Mouse (Mus musculus) midbrain, embryonic 14.5 days (tissue): ENCODE results near the gene Akap2. TPM values are rescaled to one million over a fixed set of nuclear protein-coding genes. Genes with fewer than 3 reads are reported as not detected.

Experiments
- ATAC-seq: fragments of 200-750 bp; cut with Nextera tagmentation; 2 replicates; pipeline ENCODE4 v1.8.0; 2017; ENCODE audit warnings: moderate number of reproducible peaks, moderate library complexity; ENCODE audit not compliant: low FRiP score, low TSS enrichment
- DNase-seq: peaks from one replicate; pipeline ENCODE4 v3.0.0-alpha.2; 2015
- H3K27ac ChIP-seq: fragments of 300-500 bp; sonication (generic); replicated peaks from 2 replicates; pipeline ENCODE4 v1.5.1; 2014; ENCODE audit warnings: mild to moderate bottlenecking, low read depth, low read length, moderate library complexity
- H3K27me3 ChIP-seq: fragments of 300-500 bp; sonication (generic); 2 replicates; pipeline ENCODE4 v1.6.1; 2014; ENCODE audit warnings: low read length, control low read depth, mixed read lengths; ENCODE audit not compliant: control insufficient read depth, insufficient read depth
- H3K36me3 ChIP-seq: fragments of 300-500 bp; sonication (generic); 2 replicates; pipeline ENCODE4 v1.6.1; 2014; ENCODE audit warnings: low read length, control low read depth; ENCODE audit not compliant: control insufficient read depth, insufficient read depth
- H3K4me1 ChIP-seq: fragments of 300-500 bp; sonication (generic); 2 replicates; pipeline ENCODE4 v1.6.1; 2014; ENCODE audit warnings: mild to moderate bottlenecking, antibody characterized with exemption, low read length, control low read depth; ENCODE audit not compliant: control insufficient read depth, insufficient read depth
- H3K4me2 ChIP-seq: fragments of 300-500 bp; sonication (generic); 2 replicates; pipeline ENCODE4 v1.6.1; 2014; ENCODE audit warnings: mild to moderate bottlenecking, low read length, moderate library complexity
- H3K4me3 ChIP-seq: fragments of 300-500 bp; sonication (generic); replicated peaks from 2 replicates; pipeline ENCODE4 v1.5.1; 2014; ENCODE audit warnings: low read depth, low read length
- H3K9ac ChIP-seq: fragments of 300-500 bp; sonication (generic); replicated peaks from 2 replicates; pipeline ENCODE4 v1.6.1; 2014; ENCODE audit warnings: mild to moderate bottlenecking, low read length, moderate library complexity
- H3K9me3 ChIP-seq: fragments of 300-500 bp; sonication (generic); 2 replicates; pipeline ENCODE4 v1.6.1; 2016; ENCODE audit warnings: low read length, control low read depth, mixed read lengths; ENCODE audit not compliant: control insufficient read depth
- WGBS: fragments of 180-500 bp; shearing (Covaris S2); extraction: QIAGEN DNeasy Blood & Tissue Kit; methylation state at CpG from one replicate; pipeline ENCODE4 v1.1.7; 2014; 5-methylcytosine and 5-hydroxymethylcytosine counted together
- polyA plus RNA-seq: library from polyadenylated mRNA; unstranded; fragments of >200 nt; fragmentation: Nextera tagmentation; extraction: Ambion mirVana; gene quantifications from 2 replicates; pipeline ENCODE4 v1.2.1, GENCODE M21; 2014

The Akap2 gene
- polyA plus RNA-seq, 1 experiment from 2014 or later: 10.6 TPM

DNA sequence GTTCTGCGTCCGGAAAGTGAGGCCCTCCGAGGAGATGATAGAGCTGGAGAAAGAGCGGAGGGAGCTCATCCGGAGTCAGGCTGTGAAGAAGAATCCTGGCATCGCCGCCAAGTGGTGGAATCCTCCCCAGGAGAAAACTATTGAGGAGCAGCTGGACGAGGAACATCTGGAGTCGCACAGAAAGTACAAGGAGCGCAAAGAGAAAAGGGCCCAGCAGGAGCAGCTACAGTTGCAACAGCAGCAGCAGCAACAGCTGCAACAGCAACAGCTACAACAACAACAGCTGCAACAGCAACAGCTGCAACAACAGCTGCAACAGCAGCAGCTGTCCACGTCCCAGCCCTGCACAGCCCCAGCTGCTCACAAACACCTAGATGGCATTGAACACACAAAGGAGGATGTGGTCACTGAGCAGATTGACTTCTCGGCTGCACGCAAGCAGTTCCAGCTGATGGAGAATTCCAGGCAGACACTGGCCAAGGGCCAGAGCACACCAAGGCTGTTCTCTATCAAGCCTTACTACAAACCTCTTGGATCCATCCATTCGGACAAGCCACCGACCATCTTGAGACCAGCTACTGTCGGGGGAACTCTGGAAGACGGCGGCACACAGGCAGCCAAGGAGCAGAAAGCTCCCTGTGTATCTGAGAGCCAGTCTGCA lies 138.0 kb downstream of the Akap2 start:
- WGBS: 91% methylated on average over 18 of the region's 18 CpGs
- no peak for ATAC-seq
- no peak overlapping the region for H3K27ac ChIP-seq
- no peak overlapping the region for H3K4me2 ChIP-seq
- DNase-seq: no peak
- H3K36me3 ChIP-seq: peaks cover 22% of the 10 kb centered on the region
- H3K27me3 ChIP-seq: no peaks in the 10 kb centered on the region
- H3K4me3 ChIP-seq: no peak overlapping the region
- no peak overlapping the region for H3K9ac ChIP-seq
- H3K9me3 ChIP-seq: no peaks in the 10 kb centered on the region
- H3K4me1 ChIP-seq: no peaks in the 10 kb centered on the region

DNA sequence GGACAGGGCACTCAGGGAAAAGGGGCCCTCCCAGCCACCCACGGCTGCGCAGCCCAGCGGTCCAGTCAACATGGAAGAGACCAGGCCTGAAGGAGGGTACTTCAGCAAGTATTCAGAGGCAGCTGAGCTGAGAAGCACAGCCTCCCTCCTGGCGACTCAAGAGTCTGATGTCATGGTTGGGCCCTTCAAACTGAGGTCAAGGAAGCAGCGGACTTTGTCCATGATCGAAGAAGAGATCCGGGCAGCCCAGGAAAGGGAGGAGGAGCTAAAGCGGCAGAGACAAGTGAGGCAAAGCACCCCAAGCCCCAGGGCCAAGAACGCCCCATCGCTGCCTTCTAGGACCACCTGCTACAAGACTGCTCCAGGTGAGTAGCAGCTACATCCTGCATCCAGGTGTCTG lies 139.2 kb downstream of the Akap2 start:
- DNase-seq (no peak), ATAC-seq (no peak)
- H3K4me3 ChIP-seq: no peak overlapping the region
- peaks cover 22% of the 10 kb centered on the region for H3K36me3 ChIP-seq
- no peaks in the 10 kb centered on the region for H3K4me1 ChIP-seq
- H3K27ac ChIP-seq: no peak overlapping the region
- 96% methylated on average over 10 of the region's 10 CpGs for WGBS
- H3K27me3 ChIP-seq: no peaks in the 10 kb centered on the region
- H3K9ac ChIP-seq: no peak overlapping the region
- H3K9me3 ChIP-seq: no peaks in the 10 kb centered on the region
- H3K4me2 ChIP-seq: no peak overlapping the region

- ATAC-seq (no peak), DNase-seq (no peak)
- H3K9me3 ChIP-seq: no peaks in the 10 kb centered on the region
- H3K27me3 ChIP-seq: no peaks in the 10 kb centered on the region
- H3K27ac ChIP-seq: no peak overlapping the region
- WGBS: 91% methylated on average over 6 of the region's 6 CpGs
- no peak overlapping the region for H3K4me3 ChIP-seq
- peaks cover 18% of the 10 kb centered on the region for H3K36me3 ChIP-seq
- H3K4me1 ChIP-seq: no peaks in the 10 kb centered on the region
- no peak overlapping the region for H3K4me2 ChIP-seq
- H3K9ac ChIP-seq: no peak overlapping the region
Measured at GRCm38 (mm10) chr4:57860204-57860611, 142.8 kb downstream of the Akap2 start.

GRCm38 (mm10) chr4:57861166-57861565 lies 143.7 kb downstream of the Akap2 start:
- no peak for DNase-seq
- Histone ChIP-seq H3K9ac (no peak overlapping the region), H3K4me1 (no peaks in the 10 kb centered on the region), H3K9me3 (no peaks in the 10 kb centered on the region), H3K36me3 (peaks cover 10% of the 10 kb centered on the region), H3K27me3 (no peaks in the 10 kb centered on the region), H3K4me3 (no peak overlapping the region), H3K4me2 (no peak overlapping the region), H3K27ac (no peak overlapping the region)
- WGBS: 82% methylated on average over 6 of the region's 6 CpGs
- no peak for ATAC-seq

DNA sequence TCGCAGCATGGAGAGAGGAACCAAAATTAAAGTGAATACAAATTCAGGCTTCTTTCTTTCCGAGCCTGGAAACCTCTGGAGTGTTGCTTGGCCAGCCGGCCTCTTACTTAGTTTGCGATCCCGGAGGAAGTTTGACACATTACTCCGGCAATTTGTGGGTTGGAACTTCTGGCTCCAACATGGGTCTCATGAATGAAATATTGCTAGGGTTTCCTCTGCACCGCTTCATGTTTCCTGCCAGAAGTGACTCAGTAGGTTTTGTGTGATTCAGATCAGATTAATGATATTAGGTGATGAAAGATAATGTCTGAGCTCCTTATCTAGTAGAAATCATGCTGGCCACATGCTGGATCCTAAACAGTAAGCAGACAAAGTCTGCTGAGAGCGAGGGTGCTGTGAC lies 144.4 kb downstream of the Akap2 start:
- WGBS: 95% methylated on average over 8 of the region's 8 CpGs
- ATAC-seq: no peak

GRCm38 (mm10) chr4:57862269-57862986 lies 145.0 kb downstream of the Akap2 start:
- H3K27me3 ChIP-seq: no peaks in the 10 kb centered on the region
- WGBS: 86% methylated on average over 9 of the region's 9 CpGs
- H3K36me3 ChIP-seq: no peaks in the 10 kb centered on the region
- no peak overlapping the region for H3K9ac ChIP-seq
- ATAC-seq (no peak), DNase-seq (no peak)
- H3K4me1 ChIP-seq: no peaks in the 10 kb centered on the region
- H3K4me2 ChIP-seq: no peak overlapping the region
- no peak overlapping the region for H3K27ac ChIP-seq
- H3K4me3 ChIP-seq: no peak overlapping the region
- no peaks in the 10 kb centered on the region for H3K9me3 ChIP-seq

More for the DNA sequence above, 144.4 kb downstream of the Akap2 start:
- H3K4me1 ChIP-seq: no peaks in the 10 kb centered on the region
- H3K4me3 ChIP-seq: no peak overlapping the region
- no peaks in the 10 kb centered on the region for H3K9me3 ChIP-seq
- H3K9ac ChIP-seq: no peak overlapping the region
- H3K4me2 ChIP-seq: no peak overlapping the region
- DNase-seq: no peak
- peaks cover 3% of the 10 kb centered on the region; the same call in 1 of the 2 replicates for H3K36me3 ChIP-seq
- no peak overlapping the region for H3K27ac ChIP-seq
- no peaks in the 10 kb centered on the region for H3K27me3 ChIP-seq

DNA sequence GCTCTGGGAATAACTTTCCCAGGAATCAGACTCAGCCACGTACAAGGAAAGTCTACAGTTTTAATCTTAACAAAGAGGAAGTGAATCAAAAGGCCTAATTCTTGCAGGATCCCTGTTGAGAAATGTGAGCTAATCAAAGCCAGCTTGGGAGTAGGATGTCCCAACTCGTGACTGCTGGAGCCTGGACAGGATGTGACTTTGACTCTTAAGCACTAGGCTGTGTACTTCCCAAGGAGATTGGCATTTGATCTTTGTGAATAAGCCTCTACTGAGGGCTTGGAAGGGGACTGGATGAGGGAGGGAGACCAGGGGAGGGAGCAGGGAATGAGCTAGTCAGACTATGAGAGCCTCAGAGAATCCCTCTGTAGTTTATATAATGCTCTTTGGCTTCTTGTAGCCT lies 148.6 kb downstream of the Akap2 start:
- DNase-seq: no peak
- ATAC-seq: no peak
- Histone ChIP-seq H3K9ac (no peak overlapping the region), H3K4me1 (no peaks in the 10 kb centered on the region), H3K27ac (no peak overlapping the region), H3K36me3 (no peaks in the 10 kb centered on the region), H3K9me3 (no peaks in the 10 kb centered on the region), H3K4me3 (no peak overlapping the region), H3K4me2 (no peak overlapping the region), H3K27me3 (no peaks in the 10 kb centered on the region)
- 14% methylated on average over 2 of the region's 2 CpGs for WGBS

DNA sequence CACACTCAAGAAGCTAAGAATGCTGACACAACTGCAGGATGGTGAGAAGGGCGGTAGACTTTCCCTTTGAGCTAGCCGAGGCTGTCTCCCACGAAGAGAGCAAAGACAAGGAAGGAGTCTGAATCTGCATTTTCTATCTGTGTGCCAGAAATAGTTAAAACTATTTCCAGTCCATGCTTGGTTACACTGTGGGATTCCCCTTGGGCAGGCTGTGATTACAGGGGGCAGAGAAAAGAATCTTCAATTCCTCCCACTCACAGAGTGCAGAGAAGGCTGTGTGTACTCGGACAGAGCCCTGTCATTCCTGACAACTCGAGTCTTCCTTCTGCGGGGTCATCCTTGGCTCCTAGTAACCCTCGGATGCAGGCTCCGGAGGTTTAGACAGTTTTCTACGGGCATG lies 149.5 kb downstream of the Akap2 start:
- H3K27me3 ChIP-seq: no peaks in the 10 kb centered on the region
- WGBS: 66% methylated on average over 9 of the region's 9 CpGs
- no peaks in the 10 kb centered on the region for H3K36me3 ChIP-seq
- no peaks in the 10 kb centered on the region for H3K9me3 ChIP-seq
- no peak overlapping the region for H3K9ac ChIP-seq
- H3K27ac ChIP-seq: no peak overlapping the region
- H3K4me1 ChIP-seq: no peaks in the 10 kb centered on the region
- ATAC-seq: no peak
- 0 out of 2 replicates have a peak overlapping the region, but pooled peaks have one; percentile 8 for H3K4me2 ChIP-seq
- H3K4me3 ChIP-seq: no peak overlapping the region
- DNase-seq: no peak

GRCm38 (mm10) chr4:57867454-57867853 lies 150.0 kb downstream of the Akap2 start:
- no peaks in the 10 kb centered on the region for H3K4me1 ChIP-seq
- DNase-seq (peak; percentile 20), ATAC-seq (no peak)
- no peaks in the 10 kb centered on the region for H3K27me3 ChIP-seq
- H3K4me3 ChIP-seq: no peak overlapping the region
- H3K9ac ChIP-seq: no peak overlapping the region
- no peak overlapping the region for H3K27ac ChIP-seq
- 49% methylated on average over 10 of the region's 10 CpGs for WGBS
- H3K9me3 ChIP-seq: no peaks in the 10 kb centered on the region
- H3K36me3 ChIP-seq: no peaks in the 10 kb centered on the region
- peak overlapping the region; percentile 8; the same call in 1 of the 2 replicates for H3K4me2 ChIP-seq
